Mouse (Mus musculus) CH12.LX (cell line): ENCODE measurements at regions not wholly inside any gene's neighbourhood (a gene's known extent, or its start where the extent isn't known, plus 50 kb on each side); places are given as distances from the start of the nearest gene placed in this dataset.

Experiments used
- DNase-seq: peaks from one replicate; pipeline ENCODE4 v3.0.0-alpha.2; 2013; ENCODE audit errors: extremely low read depth
- H3K27ac ChIP-seq: 2 replicates; pipeline ENCODE4 v1.5.1; 2012; ENCODE audit warnings: low read depth, mild to moderate bottlenecking, control low read depth, moderate library complexity; ENCODE audit not compliant: insufficient read depth
- H3K27me3 ChIP-seq: replicated peaks from 2 replicates; pipeline ENCODE3; 2012; ENCODE audit warnings: inconsistent platforms
- H3K36me3 ChIP-seq, 2 experiments: replicated peaks in 1 of 2; 2 replicates each; pipeline versions ENCODE3 to v1.6.1; 2012; ENCODE audit warnings: inconsistent platforms in 1 of 2, low read length in 1 of 2, mild to moderate bottlenecking in 1 of 2, mixed read lengths in 1 of 2, moderate library complexity in 1 of 2; ENCODE audit not compliant: control insufficient read depth in 1 of 2, insufficient read depth in 1 of 2
- H3K4me1 ChIP-seq, 2 experiments: 2 replicates each; pipeline ENCODE4 v1.6.1; 2012; ENCODE audit warnings: inconsistent platforms in 1 of 2, moderate library complexity in 1 of 2; ENCODE audit not compliant: insufficient read depth in 2 of 2, control insufficient read depth in 1 of 2
- H3K4me2 ChIP-seq: 2 replicates; pipeline ENCODE4 v1.6.1; 2012; ENCODE audit warnings: low read depth, mild to moderate bottlenecking, control low read depth; ENCODE audit not compliant: poor library complexity, insufficient read depth, severe bottlenecking
- H3K4me3 ChIP-seq, 3 experiments: fragments of 150-350 bp in 1 of 3; sonication (generic) in 1 of 3; replicated peaks in 1 of 3; 2 replicates each; pipeline versions ENCODE3 to v1.5.1; 2011 to 2012; ENCODE audit warnings: low read depth in 2 of 3, low read length in 2 of 3, mild to moderate bottlenecking in 2 of 3, moderate library complexity in 2 of 3, control low read depth in 1 of 3, improper control_type of control experiment in 1 of 3, inconsistent platforms in 1 of 3, mixed read lengths in 1 of 3; ENCODE audit not compliant: poor library complexity in 1 of 3
- H3K79me2 ChIP-seq: replicated peaks from 2 replicates; pipeline ENCODE4 v1.6.1; 2012; ENCODE audit warnings: mild to moderate bottlenecking, moderate library complexity; ENCODE audit not compliant: control insufficient read depth, poor library complexity, insufficient read depth, severe bottlenecking; ENCODE audit errors: extremely low read depth
- H3K9ac ChIP-seq: 2 replicates; pipeline ENCODE4 v1.6.1; 2012; ENCODE audit warnings: low read depth, mild to moderate bottlenecking, control low read depth, moderate library complexity; ENCODE audit not compliant: insufficient read depth
- H3K9me3 ChIP-seq: replicated peaks from 2 replicates; pipeline ENCODE3; 2012; ENCODE audit warnings: low read length, inconsistent platforms, mixed read lengths
- GABPA ChIP-seq: IDR thresholded peaks from 2 replicates; pipeline ENCODE4 v1.6.1; 2012; ENCODE audit warnings: low read depth, low read length, improper control_type of control experiment, inconsistent platforms; ENCODE audit not compliant: insufficient replicate concordance
- IRF4 ChIP-seq: IDR thresholded peaks from 2 replicates; pipeline ENCODE4 v1.6.1; 2014; ENCODE audit warnings: low read depth, mild to moderate bottlenecking, inconsistent platforms, low read length, improper control_type of control experiment
- JUND ChIP-seq: conservative IDR thresholded peaks from 2 replicates; pipeline ENCODE4 v1.6.1; 2011; ENCODE audit warnings: low read depth, low read length, improper control_type of control experiment
- MAX ChIP-seq: IDR thresholded peaks from 2 replicates; pipeline ENCODE4 v1.6.1; 2011; ENCODE audit warnings: low read length, improper control_type of control experiment
- MAZ ChIP-seq: IDR thresholded peaks from 2 replicates; pipeline ENCODE4 v1.6.1; 2012; ENCODE audit warnings: low read depth, mild to moderate bottlenecking, inconsistent platforms, low read length, improper control_type of control experiment, moderate library complexity
- POLR2A ChIP-seq: IDR thresholded peaks from 2 replicates; pipeline ENCODE4 v1.6.1; 2011; ENCODE audit warnings: low read depth, mild to moderate bottlenecking, improper control_type of control experiment, low read length
- RAD21 ChIP-seq: IDR thresholded peaks from 2 replicates; pipeline ENCODE4 v1.6.1; 2011; ENCODE audit warnings: low read depth, mild to moderate bottlenecking, low read length, improper control_type of control experiment, moderate library complexity
- TBP ChIP-seq: conservative IDR thresholded peaks from 2 replicates; pipeline ENCODE4 v1.6.1; 2011; ENCODE audit warnings: low read depth, low read length, improper control_type of control experiment
- TCF12 ChIP-seq: IDR thresholded peaks from 2 replicates; pipeline ENCODE4 v1.6.1; 2014; ENCODE audit warnings: low read depth, mild to moderate bottlenecking, inconsistent platforms, low read length, improper control_type of control experiment
- ZC3H11A ChIP-seq: IDR thresholded peaks from 2 replicates; pipeline ENCODE4 v1.6.1; 2012; ENCODE audit warnings: low read depth, mild to moderate bottlenecking, inconsistent platforms, low read length, improper control_type of control experiment
- dilution Hi-C: fragments of 300-500 bp; cut with MboI; formaldehyde crosslinking; loops from 2 replicates; pipeline ENCODE4 v1.14.3; 2020; ENCODE audit warnings: low sequenced_read_pairs; ENCODE audit not compliant: extremely low pct_unique_long_range_greater_than_20kb, extremely low pct_ligation_motif_present
- in situ Hi-C: fragments of 300-500 bp; cut with MboI; formaldehyde crosslinking; loops from 3 replicates; pipeline ENCODE4 v1.14.3; 2019; ENCODE audit warnings: low sequenced_read_pairs, low pct_ligation_motif_present, low pct_unique_long_range_greater_than_20kb, mixed read lengths

- Histone ChIP-seq H3K4me3 (no peak overlapping the region), H3K27me3 (no peaks in the 10 kb centered on the region), H3K9ac (no peak overlapping the region), H3K27ac (no peak overlapping the region), H3K9me3 (peaks cover 19% of the 10 kb centered on the region), H3K4me2 (no peak overlapping the region), H3K79me2 (no peaks in the 10 kb centered on the region), H3K4me1 (no peaks in the 10 kb centered on the region), H3K36me3 (no peaks in the 10 kb centered on the region)
- DNase-seq = no peak
- dilution Hi-C loops = no loop called here
- in situ Hi-C loops = no loop called here
- TF ChIP-seq GABPA (no peak), TBP (no peak)
Observed at GRCm38 (mm10) chr14:85915761-85916160, 1225.3 kb downstream of the Diaph3 start.

GRCm38 (mm10) chr14:85897890-85898289 is 1243.1 kb downstream of the Diaph3 start:
- peak; percentile 7 for TF ChIP-seq RAD21
- TF ChIP-seq MAZ = no peak
- TF ChIP-seq JUND = no peak
- no peak for TF ChIP-seq POLR2A
- peaks cover 5% of the 10 kb centered on the region for H3K9me3 ChIP-seq
- dilution Hi-C loops (no loop called here), in situ Hi-C loops (no loop called here)
- H3K4me3 ChIP-seq = no peak overlapping the region
- no peak overlapping the region for H3K27ac ChIP-seq
- H3K36me3 ChIP-seq = no peaks in the 10 kb centered on the region
- DNase-seq = no peak
- H3K9ac ChIP-seq = no peak overlapping the region
- H3K27me3 ChIP-seq = no peaks in the 10 kb centered on the region
- H3K79me2 ChIP-seq = no peaks in the 10 kb centered on the region
- H3K4me2 ChIP-seq = no peak overlapping the region
- no peaks in the 10 kb centered on the region for H3K4me1 ChIP-seq

- Histone ChIP-seq H3K27me3 (no peaks in the 10 kb centered on the region), H3K9me3 (peaks cover 6% of the 10 kb centered on the region), H3K4me3 (no peak overlapping the region), H3K27ac (no peak overlapping the region), H3K4me1 (no peaks in the 10 kb centered on the region), H3K9ac (no peak overlapping the region), H3K4me2 (no peak overlapping the region), H3K79me2 (no peaks in the 10 kb centered on the region), H3K36me3 (no peaks in the 10 kb centered on the region)
- TF ChIP-seq TCF12 (no peak), TBP (no peak), MAX (no peak), GABPA (no peak), IRF4 (no peak), ZC3H11A (no peak)
- no peak for DNase-seq
- in situ Hi-C loops (no loop called here), dilution Hi-C loops (no loop called here)
Observed at GRCm38 (mm10) chr14:85861371-85861951, 1279.6 kb downstream of the Diaph3 start.
